Mouse (Mus musculus) spleen, postnatal 14 days (tissue): Measurements from ENCODE around the gene Traf5.

Source experiments
- DNase-seq, 2 experiments: peaks; one replicate each; pipeline ENCODE4 v3.0.0; 2021 to 2022; ENCODE audit warnings: low spot score in 2 of 2

The Traf5 gene

DNA sequence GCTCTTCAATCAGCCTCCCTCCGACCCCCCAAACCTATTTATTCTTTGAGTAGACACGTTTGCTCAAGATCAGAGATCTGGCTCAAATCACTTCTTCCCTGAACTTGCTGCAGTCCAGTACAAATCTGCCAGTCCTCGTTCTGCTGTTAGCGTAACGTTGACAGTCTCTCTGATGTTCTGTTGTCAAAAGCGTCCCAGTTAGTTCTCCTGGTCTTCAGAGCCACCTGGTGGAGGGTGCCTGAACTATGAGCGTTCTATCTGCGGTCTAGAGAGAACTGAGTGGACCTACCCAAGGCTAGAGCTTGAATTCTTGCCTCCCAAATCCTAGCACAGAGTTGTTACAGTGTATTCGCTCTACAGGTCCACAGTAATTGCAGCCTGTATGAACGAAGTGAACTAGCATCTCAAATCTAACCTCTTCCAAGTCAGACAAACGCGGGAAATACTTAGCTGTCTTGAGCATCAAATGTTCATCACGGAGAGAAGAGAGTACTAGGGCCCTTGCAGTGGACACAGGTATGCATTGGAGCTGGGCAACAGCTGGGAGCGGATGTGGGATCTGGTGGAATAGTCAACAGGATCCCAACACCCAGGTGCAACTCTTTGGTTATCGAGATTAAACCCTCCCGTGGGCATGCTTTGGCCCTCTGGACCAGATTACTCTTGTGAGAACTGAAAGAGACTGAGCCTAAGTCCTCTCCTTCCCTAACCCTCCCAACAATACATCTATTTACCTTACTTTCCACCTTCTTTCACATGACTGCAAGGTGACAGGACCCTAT is 711 bp upstream of the Traf5 start:
- DNase-seq: peak; percentile 71 to 79

DNA sequence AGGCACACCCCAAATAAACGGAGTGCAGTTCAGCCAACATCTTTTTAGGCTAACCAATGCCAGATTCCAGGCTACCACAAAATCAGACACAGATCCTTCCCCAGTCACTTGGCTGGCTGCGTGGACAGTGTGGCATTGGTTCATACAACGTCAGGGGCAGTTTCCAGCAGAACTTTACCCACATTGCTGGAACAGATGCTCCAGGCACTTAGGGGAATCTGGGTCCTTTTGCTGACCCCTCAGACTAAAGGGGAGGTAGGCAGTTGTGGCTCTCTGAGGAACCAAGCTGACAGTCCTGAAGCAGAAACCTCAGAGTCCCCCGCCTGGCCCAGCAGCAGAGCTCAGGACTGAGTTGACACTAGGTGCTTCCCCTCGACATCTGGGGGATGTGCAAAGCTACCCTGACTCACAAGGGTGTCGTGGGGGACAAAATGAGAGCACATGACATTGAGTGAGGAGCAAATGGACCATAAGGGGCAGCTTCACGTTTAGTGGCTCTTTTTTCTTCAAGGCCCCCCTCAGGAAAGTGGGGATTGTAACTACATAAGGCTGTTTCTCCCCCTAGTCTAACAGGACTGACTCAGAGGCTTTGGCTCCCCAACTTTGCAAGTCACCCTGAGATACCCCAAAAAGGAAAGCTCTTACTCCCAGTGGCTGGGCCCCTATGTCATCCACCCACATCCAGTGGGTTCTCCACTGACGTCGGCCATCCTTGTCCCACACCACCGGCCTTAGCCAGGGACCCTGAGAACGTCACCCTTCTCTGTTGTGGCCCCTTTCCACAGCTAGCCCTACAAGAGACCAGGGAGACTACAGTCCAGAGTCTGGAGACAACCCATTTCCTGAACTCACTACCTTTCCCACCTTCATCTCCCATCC is 1.4 kb downstream of the Traf5 start:
- DNase-seq: no peak

DNA sequence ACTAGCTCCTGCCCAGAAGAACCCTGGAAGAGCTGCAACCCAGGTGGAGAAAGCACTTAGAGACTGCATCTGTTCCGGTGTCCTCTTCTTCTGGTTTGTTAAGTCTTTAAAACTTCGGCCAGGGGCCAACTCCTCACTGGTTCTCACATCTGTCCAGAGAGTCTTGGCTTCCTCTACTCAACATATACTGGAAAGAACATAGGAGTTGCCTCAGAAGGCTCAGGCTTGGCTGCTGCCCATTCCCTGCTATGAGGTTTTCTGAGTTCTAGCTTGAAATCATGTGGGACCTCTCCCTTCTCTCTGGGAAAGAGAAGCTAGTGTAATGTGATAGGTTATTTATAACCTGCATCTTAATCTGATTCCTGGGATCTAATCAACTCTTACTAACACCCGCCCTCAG is 2.1 kb downstream of the Traf5 start:
- no peak for DNase-seq

DNA sequence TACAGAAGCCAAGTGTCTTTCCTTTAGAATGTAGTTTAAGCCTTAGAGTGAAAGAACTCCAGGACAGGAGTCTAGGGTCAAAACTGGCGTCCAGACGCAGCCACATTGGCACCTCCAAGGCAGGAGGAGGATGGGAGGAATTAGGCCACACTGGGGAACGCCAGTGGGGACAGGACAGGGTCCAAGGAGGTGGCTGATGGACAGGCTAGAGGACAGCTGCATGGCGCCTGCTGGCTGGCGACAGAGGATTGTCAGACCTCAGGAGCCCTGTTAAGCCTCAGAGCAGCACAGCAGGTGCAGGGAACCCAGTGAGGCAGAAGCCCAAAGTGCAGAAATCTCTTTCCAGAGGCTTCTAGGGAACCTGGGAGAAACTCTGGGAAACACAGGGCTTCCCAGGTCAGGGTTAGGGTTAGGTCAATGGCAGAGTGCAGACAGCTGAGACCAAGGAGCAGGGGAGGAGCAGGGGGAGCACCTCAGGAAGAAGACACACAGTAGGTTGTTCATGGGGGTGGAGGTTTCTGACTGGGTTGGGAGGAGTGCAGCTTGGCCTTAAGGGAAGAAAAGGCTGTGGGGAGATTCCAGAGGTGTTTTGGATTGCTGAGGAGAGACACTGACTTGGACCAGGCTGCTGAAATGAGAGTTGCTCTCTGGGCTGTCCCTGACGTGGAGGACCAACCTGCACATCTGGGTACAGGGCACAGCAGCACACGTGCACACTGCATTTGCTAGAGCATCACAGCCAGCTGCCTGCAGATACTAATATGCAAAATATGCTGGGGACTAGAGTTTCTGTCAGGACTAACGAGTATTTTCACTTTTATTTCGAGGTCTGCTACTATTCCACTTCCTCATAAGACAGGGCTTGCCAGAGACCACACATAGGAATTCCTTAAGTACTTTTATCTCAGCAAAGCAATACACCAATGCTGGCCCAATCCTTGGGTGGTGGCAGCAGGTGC is 2.9 kb downstream of the Traf5 start:
- DNase-seq: no peak

DNA sequence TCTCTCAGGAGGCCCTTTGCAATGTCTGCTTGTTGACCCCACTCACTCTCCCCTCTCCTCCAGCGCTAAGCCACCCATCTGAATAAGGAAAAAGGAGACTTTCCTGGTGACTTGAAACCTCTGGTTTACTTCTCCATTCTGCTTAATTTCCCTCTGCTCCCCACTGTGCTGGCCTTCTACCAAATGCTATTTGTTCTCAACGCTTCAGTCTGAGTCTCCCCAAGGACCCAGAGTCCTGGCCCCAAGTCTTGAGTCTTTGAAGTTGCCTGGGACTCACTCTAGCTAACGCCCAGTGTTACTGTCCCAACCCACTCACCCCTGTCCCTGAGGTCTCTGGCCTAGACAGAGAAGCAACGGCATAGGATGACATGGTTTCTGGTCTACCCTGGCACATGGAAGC is 4.3 kb downstream of the Traf5 start:
- DNase-seq: no peak

DNA sequence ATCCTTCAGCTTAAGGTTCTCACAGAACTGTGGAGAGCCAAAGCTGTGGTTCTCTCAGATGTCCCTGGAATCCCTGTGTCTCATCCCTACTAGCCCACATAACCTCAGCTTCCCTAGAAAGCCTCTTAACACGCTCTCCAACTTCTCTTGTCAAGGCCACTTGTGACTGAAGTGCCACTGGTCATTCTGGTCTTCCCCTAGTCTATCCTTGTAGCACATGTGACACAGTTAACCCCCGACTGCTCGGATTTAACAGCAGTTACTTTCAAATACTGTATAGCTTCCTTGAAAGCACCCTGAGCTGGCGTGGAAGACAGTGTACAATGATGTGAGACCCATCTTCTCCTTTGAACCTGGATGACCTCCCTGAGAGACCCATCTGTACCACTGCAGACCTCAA is 5.3 kb downstream of the Traf5 start:
- DNase-seq: no peak

DNA sequence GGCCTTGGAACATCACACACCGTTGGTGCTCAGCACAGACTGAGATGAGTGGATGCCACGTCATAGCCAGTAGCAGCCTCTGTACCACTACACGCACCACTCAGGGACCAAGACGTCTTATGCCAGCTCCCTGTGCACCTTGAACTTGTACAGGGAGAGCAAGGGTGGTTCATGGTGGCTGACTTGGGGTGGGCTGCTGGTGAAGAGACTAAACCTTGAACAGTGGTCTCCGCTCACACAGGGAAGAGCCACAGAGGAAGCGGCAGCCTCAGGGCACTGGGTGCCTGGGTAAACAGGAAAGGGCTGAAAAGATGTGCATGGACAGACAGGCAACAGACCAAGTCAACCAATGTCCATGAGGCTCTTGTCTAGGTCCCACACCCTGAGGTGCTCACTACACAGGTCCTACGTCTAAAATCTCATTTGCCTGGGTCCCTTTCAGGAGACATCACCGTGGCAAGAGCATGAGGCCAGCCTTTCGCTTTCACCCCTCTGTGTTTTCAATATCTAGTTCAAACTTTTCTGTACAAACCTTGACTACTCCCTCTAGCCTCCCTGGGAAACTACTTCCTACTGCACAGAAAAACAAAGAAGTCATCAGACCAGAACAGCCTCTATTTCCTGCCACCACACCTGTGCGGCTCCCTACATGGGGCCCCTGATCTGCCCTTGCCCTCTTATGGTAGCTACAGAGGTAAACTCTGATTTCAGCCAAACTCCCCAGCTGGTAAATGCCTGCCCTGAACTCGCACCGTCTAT is 5.9 kb downstream of the Traf5 start:
- DNase-seq: no peak

DNA sequence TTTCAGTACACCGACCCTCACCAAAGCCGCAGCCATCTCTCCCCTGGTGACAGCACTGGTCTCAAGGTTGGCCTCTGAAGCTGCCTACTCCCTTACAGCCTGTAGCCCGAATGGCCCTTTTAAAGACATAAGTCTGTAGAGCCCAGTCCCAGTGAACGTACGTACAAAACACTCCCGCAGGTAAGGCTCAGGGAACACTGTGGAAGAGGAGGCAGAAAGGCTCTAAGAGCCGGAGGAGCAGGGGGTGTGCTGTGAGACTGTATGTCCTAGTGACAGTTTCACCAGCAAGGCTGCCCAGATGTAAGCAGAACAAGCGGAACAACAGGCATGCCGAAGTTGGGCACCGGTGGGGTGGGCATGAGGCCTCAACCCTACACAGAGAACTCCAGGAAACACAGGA is 7.1 kb downstream of the Traf5 start:
- no peak for DNase-seq

DNA sequence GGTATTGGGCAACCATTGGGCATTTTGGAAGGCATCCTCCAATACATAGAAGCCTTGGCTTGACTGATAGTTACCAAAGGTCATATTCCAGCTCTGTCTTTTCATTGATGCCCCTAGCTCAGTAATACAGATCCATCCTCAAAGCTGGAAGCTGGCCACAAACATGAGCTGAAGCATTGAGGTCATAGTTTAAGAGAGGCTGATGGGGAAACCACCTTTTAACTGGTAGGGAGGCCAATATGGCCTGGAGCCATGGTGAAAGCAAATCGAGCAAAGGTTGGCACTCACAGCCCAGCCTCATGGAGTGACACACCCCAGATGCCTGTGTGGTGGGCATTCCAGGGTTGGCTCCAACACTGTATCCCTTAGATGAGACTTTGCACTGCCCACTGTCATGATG is 9.7 kb downstream of the Traf5 start:
- no peak for DNase-seq

DNA sequence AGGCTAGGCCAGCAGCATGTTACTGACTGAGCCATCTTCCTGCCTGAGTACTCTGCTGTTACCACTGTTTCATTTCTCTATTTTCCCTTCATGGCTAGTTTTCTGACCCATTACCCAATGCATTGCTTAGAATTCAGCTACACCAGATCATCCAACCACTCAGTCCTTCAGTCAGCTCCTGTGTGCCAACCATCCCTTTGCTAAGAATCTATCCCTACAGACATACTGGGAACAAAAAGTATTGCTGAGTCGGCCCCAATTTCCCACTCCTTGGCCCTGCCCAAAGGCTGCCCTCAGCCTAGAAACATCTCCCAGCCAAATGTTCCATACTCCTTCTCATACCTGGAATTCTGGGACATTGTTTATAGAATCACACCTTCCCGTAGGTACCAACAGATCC is 11.2 kb downstream of the Traf5 start:
- no peak for DNase-seq

DNA sequence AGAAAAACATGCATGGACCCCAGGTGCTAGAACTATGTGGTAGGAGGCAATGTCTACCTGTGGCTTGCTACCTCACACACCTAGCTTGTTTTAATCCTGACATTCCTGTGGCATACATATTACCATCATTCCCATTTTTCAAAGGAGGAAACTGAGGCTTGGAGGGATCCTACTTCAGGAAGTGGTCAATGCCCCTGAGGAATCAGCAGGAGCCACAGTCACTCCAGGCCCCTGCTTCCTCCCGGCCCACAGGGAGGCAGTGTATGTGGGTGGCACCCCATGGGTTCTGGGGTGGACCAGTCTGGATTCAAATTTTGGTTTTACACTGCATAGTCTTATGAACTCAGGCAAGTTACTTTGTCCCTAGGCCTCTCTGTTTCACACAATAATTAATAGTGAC is 13.2 kb downstream of the Traf5 start:
- no peak for DNase-seq

DNA sequence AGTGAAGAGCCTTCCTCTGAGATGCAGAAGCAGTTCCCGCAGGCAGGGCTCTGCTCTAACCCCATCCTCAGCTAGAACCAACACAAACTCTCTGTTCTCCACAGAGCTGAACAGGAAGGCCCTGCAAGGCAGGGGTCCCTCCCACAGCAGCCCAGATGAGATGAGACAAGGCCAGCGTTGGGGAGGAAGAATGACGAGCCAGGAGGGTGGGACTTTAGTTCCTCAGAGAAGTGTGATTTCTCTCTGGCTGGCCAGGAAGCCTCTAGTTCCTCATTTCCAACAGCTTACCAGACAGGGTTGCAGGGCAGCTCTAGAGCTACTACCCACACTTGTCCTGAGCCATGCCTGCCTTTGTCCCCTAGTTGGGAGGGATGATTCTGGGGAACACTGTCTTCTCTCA is 14.0 kb downstream of the Traf5 start:
- peak; percentile 34 to 39 for DNase-seq

DNA sequence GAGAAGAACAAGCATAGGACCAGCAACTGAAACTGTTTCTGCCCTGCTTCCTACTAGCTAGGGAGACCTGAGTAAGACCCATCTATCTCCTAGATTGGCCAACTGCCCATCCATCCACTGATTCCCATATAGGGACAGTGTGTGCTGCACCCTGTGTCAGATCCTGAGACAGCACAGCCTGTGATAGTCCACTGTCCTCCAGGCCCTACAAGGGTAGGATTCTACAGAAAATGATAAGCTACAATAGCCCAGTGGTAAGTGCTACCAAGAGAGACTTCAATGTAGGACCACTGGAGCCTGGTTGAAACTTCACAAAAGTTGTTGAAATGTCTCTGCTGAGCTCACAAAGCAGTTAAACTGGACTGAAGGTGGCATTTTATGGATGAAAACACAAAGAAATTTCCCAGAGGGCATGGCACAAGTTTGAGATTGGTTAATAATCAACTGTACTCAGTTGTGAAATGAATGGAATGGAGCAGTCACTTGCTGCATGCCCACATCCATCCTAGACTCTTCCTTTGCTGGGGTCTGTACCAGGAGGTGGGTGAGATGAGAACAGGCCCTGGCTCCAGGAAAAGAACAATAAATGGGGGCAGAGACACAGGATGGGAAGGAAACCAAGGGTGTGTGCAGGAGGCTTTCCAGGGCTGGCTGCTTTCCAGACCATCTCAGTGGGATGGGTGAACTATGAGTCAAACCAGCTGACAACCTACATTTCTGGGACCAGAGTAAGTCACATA is 15.4 kb downstream of the Traf5 start:
- no peak for DNase-seq

DNA sequence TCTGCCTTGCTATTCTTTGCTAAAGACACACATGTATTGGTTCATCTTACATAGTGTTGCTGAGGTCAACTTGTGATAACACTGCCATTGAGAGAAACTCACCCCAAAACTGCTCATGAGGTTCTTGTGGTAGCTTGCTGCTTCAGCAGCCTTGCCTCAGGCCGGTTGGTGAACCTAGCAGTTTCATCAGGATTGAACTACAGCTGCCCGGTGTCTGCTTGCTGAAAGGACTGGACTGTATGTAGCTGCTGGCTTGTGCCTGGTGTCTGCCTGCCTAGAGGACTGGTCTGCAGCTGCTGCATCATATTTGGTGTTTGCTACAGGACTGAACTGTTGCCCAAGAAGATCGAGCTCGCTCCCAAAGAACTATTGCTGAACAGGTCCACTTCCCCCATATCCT is 16.3 kb downstream of the Traf5 start:
- DNase-seq: no peak

DNA sequence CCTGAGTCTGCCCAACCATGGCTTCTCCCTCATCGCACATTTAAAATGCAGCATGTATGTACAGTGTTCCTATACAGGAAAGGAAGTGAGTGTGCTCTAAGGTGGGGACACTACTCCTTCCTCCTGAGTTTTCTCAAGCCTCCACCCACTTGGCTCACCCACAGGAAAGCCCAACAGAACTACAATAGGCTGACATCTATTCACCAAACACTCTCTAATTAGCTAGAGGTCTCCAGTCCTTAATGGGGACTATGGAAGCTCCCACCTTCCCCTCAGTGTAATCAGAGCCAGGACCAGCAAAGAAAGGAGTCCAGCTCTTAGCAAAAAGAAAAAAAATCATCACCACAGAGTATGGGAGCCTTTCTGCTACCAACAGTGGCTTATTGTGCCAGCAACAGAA is 17.5 kb downstream of the Traf5 start:
- DNase-seq: no peak

DNA sequence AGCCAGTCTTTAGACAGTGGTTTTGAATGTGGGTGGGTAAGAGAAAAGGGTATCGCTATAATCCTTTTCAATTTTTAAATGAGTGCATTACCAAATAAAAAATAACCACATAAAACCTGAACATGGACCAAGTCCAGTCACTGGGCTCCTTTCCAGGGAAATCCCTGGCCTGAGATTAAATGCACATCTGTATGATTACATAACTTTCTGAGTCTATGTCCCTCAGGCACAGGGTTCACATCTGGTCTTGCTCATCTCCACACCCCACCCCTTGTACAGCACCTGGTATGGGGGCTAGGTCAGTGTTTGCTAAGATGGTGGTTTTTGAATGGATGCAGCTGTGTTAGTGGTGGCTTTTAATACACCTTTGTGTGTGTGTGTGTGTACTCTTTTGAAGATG is 19.9 kb downstream of the Traf5 start:
- DNase-seq: no peak

DNA sequence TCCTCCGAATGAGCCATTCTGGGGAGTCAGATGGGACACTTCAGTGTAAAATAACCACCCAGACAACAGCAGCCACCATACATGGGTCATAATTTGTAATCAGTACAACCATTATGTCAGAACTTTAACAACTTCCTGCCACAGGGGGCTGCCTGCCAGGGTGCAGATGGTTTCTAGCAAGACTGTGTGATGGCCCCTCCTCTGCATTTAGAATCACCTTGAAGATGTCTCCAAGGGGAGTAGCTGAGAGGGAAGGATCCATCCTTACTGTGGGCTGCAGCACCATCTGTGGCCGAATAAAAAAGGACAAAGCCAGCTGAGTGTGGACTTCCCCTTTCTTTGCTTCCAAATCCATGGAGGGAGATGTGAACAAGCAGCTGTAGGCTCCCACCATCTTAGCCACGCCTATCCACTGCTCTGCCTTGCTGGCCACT is 21.7 kb downstream of the Traf5 start:
- DNase-seq: no peak

DNA sequence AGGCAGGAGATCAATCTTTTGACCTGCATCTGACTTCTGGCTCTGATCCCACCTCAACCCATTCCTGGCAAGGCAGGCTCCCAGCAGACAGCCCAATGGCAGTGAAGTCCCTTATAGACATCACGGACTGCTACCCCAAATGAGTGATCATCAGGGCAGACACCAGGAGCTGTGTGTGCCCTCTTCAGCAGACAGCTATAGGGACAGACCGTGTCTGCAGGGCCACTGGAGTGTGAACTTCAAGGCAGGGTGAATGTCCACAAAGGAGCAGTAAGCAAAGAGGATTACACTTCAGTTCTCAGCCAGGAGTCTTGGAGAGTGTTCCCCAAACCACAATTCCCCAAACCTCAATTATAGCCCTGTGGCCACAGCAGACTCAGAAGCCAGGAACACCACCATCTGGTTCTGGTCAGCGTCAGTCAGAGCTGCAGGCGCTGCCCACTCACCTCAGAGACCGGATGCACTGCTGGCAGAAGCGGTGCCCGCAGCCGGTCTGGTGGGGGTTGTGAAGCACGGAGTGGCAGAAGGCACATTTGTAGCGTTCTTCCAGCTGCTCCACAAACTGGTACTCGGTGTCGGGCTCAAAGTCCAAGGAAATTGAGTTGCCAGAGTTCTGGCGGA is 22.3 kb downstream of the Traf5 start:
- no peak for DNase-seq

DNA sequence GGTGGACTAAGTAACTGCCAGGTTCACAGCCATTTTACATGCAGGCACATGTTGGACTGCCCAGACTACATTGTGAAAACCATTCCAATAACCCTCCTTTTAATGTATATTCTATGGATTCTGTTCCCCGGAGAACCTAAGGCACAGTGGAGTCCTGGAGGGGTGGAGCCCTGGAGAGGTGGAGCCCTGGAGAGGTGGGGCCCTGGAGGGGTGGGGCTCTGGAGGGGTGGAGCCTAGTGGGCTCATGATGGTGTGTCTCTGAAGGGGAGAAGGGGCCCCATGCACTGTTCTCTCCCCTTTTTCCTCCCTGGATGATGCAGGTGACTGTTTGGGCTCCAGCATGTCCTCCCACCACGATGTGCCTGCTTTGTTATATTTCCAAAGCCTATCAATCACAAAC is 24.2 kb downstream of the Traf5 start:
- no peak for DNase-seq

DNA sequence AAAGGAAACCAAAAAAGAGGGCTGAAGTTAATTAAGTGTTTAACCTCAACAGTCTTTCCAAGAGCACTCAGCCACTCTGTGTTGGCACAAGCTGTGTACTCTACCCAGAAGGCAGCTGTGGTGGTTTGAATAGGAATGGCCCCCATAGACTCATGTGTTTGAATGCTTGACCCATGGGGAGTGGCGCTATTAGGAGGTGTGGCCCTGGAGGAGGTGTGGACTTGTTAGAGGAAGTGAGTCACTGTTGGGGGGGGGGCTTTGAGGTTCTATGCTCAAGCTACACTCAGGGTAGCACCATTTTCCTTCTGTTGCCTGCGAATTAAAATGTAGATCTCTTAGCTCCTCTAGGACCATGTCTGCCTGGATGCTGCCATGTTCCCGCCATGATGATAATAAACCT is 25.4 kb downstream of the Traf5 start:
- DNase-seq: no peak
